Mouse (Mus musculus): ENCODE results near the gene Apold1.

Gene Apold1

GRCm38 (mm10) chr6:134972096-134972495, 9.4 kb upstream of the Apold1 start:
- DNase-seq (ENCODE audit: low read depth, low spot score): peak; percentile 15

GRCm38 (mm10) chr6:134976628-134977027, 4.9 kb upstream of the Apold1 start:
- no peak for DNase-seq (ENCODE audit: low read depth, low spot score)

GRCm38 (mm10) chr6:134983529-134984370, 2.2 kb downstream of the Apold1 start:
- DNase-seq (ENCODE audit: low read depth, low spot score): peak; percentile 95

- peak; percentile 51 for DNase-seq (ENCODE audit: low read depth, low spot score)
These were observed 3.2 kb downstream of the Apold1 start for GRCm38 (mm10) chr6:134984748-134985147.

- no peak for DNase-seq (ENCODE audit: low read depth, low spot score)
These were observed 6.9 kb downstream of the Apold1 start for GRCm38 (mm10) chr6:134988377-134988776.

- DNase-seq (ENCODE audit: low read depth, low spot score): peak; percentile 33
These were observed 9.2 kb downstream of the Apold1 start for GRCm38 (mm10) chr6:134990674-134991073.

- DNase-seq (ENCODE audit: low read depth, low spot score): peak; percentile 75
These were observed 12.6 kb downstream of the Apold1 start for GRCm38 (mm10) chr6:134994031-134994651.

GRCm38 (mm10) chr6:134994985-134995384, 13.5 kb downstream of the Apold1 start:
- DNase-seq (ENCODE audit: low read depth, low spot score): peak; percentile 59

- no peak for DNase-seq (ENCODE audit: low read depth, low spot score)
These were observed 15.4 kb downstream of the Apold1 start for GRCm38 (mm10) chr6:134996918-134997317.

- no peak for DNase-seq (ENCODE audit: low read depth, low spot score)
These were observed 16.6 kb downstream of the Apold1 start for GRCm38 (mm10) chr6:134998076-134998475.

GRCm38 (mm10) chr6:134998781-134999180, 17.3 kb downstream of the Apold1 start:
- DNase-seq (ENCODE audit: low read depth, low spot score): no peak

- no peak for DNase-seq (ENCODE audit: low read depth, low spot score)
These were observed 18.8 kb downstream of the Apold1 start for GRCm38 (mm10) chr6:135000272-135000671.

GRCm38 (mm10) chr6:135001991-135002390, 20.5 kb downstream of the Apold1 start:
- no peak for DNase-seq (ENCODE audit: low read depth, low spot score)

- DNase-seq (ENCODE audit: low read depth, low spot score): no peak
These were observed 24.9 kb downstream of the Apold1 start for GRCm38 (mm10) chr6:135006372-135006771.

GRCm38 (mm10) chr6:135011048-135011733, 29.7 kb downstream of the Apold1 start, which contains the start of gene Ddx47:
TSS of gene Ddx47 (plus strand) at chr6:135011612.
- peak; percentile 98 for DNase-seq (ENCODE audit: low read depth, low spot score)

- no peak for DNase-seq (ENCODE audit: low read depth, low spot score)
These were observed 30.2 kb downstream of the Apold1 start for GRCm38 (mm10) chr6:135011734-135012116.

GRCm38 (mm10) chr6:135017211-135017610, 35.7 kb downstream of the Apold1 start:
- no peak for DNase-seq (ENCODE audit: low read depth, low spot score)

GRCm38 (mm10) chr6:135019564-135019963, 38.0 kb downstream of the Apold1 start:
- DNase-seq (ENCODE audit: low read depth, low spot score): no peak

GRCm38 (mm10) chr6:135021633-135022032, 40.1 kb downstream of the Apold1 start:
- DNase-seq (ENCODE audit: low read depth, low spot score): no peak

GRCm38 (mm10) chr6:135023379-135023778, 41.9 kb downstream of the Apold1 start:
- no peak for DNase-seq (ENCODE audit: low read depth, low spot score)

GRCm38 (mm10) chr6:135024781-135025420, 43.4 kb downstream of the Apold1 start:
- DNase-seq (ENCODE audit: low read depth, low spot score): peak; percentile 43

- peak; percentile 77 for DNase-seq (ENCODE audit: low read depth, low spot score)
These were observed 44.7 kb downstream of the Apold1 start for GRCm38 (mm10) chr6:135026232-135026631.
